Mouse (Mus musculus): Measurements from ENCODE around the gene Cd4.
"Not testable (repeated sequence)": the region's sequence is repeated elsewhere in the genome, so short reads cannot be mapped to it uniquely, and the experiment has no call there.

The Cd4 gene

GRCm38 (mm10) chr6:124850535-124850934 is 37.5 kb downstream of the Cd4 start:
- peak; percentile 67 for DNase-seq (ENCODE audit: low read depth, low spot score)

GRCm38 (mm10) chr6:124847305-124847704 is 40.7 kb downstream of the Cd4 start:
- DNase-seq (ENCODE audit: low read depth, low spot score), result peak; percentile 93

DNA sequence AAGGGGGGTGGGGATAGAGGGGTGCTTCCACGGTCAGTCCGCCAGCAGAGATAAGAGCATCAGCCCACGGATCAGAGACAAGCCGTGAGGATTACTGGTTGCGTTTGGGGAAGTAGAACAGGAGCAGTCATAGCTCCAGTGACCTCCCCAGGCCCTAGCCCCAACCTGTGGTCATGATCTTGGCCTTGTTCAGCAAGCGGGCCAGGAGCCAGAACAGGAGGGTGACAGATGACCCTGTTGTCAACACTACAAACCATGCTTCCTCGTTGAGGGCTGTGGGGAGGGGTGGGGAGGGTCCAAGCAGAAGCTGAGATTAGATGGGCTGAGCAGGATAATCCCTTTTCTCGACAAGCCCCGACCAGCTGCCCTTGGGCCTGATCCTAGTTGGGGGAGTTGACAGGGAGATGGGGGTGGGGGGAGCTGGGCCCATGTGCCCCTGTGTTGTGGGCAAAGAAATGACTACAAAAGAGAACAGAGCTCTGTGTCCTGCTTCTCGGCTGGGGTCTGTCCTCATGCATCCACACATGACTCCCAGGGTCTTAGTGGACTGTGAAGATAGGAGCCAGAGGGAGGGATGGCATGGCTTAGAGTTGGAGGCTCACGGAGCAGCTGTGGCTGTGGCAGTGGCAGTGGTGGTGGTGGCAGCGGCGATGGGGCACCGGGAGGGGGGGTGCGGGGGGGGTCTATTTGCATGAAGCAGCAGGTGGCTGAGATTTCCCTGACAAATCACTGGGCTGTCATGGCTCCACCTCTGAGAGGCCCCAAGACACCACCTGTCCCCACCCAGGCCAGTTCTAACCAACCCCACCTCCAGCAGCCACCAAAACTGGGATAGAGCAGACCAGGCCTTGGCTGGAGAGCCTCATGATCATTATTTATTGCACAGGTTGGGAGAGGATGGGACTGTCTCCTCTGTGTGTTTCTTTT is 47.5 kb downstream of the Cd4 start, which contains the start of gene Gnb3:
TSS of gene Gnb3 (minus strand) at position 35 of the 927 bp plus-strand sequence.
- DNase-seq (ENCODE audit: low read depth, low spot score), result no peak

- no peak for DNase-seq (ENCODE audit: low read depth, low spot score)
Observed at GRCm38 (mm10) chr6:124839805-124840204, 48.2 kb downstream of the Cd4 start.

GRCm38 (mm10) chr6:124836411-124836810 is 51.6 kb downstream of the Cd4 start:
- no peak for DNase-seq (ENCODE audit: low read depth, low spot score)

DNA sequence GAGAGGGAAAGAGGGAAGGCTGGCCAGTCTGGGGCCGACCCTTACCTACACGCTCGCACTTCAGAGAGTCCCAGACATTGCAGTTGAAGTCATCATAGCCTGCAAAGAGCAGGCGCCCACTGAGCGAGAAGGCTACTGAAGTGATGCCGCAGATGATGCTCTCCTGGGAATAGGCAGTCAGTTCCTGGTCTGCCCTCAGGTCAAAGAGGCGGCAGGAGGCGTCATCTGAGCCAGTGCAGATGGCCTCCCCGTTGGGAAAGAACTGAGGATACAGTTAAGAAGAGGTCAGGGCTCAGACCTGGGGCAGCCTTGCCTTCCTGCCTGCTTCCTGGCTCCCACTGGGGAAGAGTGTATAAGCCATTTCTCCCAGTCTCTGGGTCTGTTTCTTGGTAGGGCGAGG is 52.5 kb downstream of the Cd4 start:
- no peak for DNase-seq (ENCODE audit: low read depth, low spot score)

GRCm38 (mm10) chr6:124834512-124835081 is 53.4 kb downstream of the Cd4 start:
- no peak for DNase-seq (ENCODE audit: low read depth, low spot score)

- no peak for DNase-seq (ENCODE audit: low read depth, low spot score)
Observed at GRCm38 (mm10) chr6:124831649-124832048, 56.4 kb downstream of the Cd4 start.

GRCm38 (mm10) chr6:124831199-124831598 is 56.8 kb downstream of the Cd4 start:
- DNase-seq (ENCODE audit: low read depth, low spot score), result not testable (repeated sequence)

GRCm38 (mm10) chr6:124829799-124830700 is 58.0 kb downstream of the Cd4 start:
- peak; percentile 97 for DNase-seq (ENCODE audit: low read depth, low spot score)

- peak; percentile 100 for DNase-seq (ENCODE audit: low read depth, low spot score)
Observed at GRCm38 (mm10) chr6:124828868-124829798, 58.9 kb downstream of the Cd4 start, which contains the start of the genes Usp5 and Cdca3. Gene Usp5 (minus strand): TSS chr6:124829484. Gene Cdca3 (plus strand): TSS chr6:124829547.

- DNase-seq (ENCODE audit: low read depth, low spot score), result no peak
Observed at GRCm38 (mm10) chr6:124828101-124828592, 59.9 kb downstream of the Cd4 start.

GRCm38 (mm10) chr6:124822049-124822448 is 66.0 kb downstream of the Cd4 start:
- DNase-seq (ENCODE audit: low read depth, low spot score), result no peak

DNA sequence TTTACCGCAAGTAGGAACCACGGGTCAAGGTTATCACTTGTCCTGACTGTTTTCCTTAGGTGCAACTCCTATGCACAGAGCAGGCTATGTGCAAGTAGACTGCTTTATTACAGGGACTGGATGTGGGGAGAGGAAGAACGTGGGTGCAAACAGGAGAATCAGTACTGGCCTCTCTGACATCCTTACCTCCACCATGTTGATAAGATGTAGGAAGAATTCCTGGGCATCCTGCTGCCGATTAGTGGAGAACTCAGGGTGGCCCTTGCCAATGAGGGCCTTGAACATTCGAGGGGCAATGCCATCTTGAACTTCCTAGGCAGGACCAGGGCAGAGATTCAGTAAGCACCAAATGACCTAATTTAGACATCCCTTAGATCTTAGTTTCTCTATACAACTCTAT is 67.1 kb downstream of the Cd4 start:
- DNase-seq (ENCODE audit: low read depth, low spot score), result no peak

GRCm38 (mm10) chr6:124817971-124818370 is 70.0 kb downstream of the Cd4 start:
- DNase-seq (ENCODE audit: low read depth, low spot score), result no peak

DNA sequence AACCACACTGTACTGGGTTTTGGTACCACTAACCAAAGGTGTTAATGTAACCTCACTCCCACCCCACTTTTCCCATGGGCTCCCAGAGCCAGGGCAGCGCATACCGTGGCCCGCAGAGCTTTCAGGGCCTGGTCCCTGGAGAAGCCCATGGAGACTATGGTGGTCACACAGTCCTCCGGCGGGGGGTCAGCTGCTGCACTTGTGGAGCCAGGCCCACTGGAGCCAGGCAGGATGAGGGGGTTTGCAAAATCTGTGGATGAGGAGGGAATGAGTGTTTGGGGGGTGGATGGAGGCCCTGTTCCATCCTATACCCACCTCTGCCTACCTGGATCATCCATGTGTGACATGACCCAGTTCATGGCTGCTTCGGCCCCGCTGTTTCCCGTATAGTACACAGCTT is 70.5 kb downstream of the Cd4 start:
- no peak for DNase-seq (ENCODE audit: low read depth, low spot score)

GRCm38 (mm10) chr6:124817125-124817524 is 70.9 kb downstream of the Cd4 start:
- DNase-seq (ENCODE audit: low read depth, low spot score), result no peak

GRCm38 (mm10) chr6:124816611-124817010 is 71.4 kb downstream of the Cd4 start:
- no peak for DNase-seq (ENCODE audit: low read depth, low spot score)

GRCm38 (mm10) chr6:124814858-124815774 is 72.9 kb downstream of the Cd4 start:
- no peak for DNase-seq (ENCODE audit: low read depth, low spot score)
